Mouse (Mus musculus) small intestine, adult 2 months (tissue): ENCODE measurements at regions not wholly inside any gene's neighbourhood (a gene's known extent, or its start where the extent isn't known, plus 50 kb on each side); places are given as distances from the start of the nearest gene placed in this dataset.

Experiments
- H3K27ac ChIP-seq: fragments of 200-500 bp; 2 replicates; pipeline ENCODE4 v1.5.1; 2012; ENCODE audit warnings: low read depth, low read length, control low read depth, inconsistent platforms; ENCODE audit not compliant: insufficient read depth
- H3K27me3 ChIP-seq: fragments of 200-500 bp; 2 replicates; pipeline ENCODE4 v1.6.1; 2012; ENCODE audit warnings: mild to moderate bottlenecking, moderate library complexity, low read length, inconsistent platforms; ENCODE audit not compliant: control insufficient read depth, insufficient read depth
- H3K36me3 ChIP-seq: fragments of 200-500 bp; 2 replicates; pipeline ENCODE4 v1.6.1; 2012; ENCODE audit warnings: mild to moderate bottlenecking, low read length, control low read depth, inconsistent platforms; ENCODE audit not compliant: control insufficient read depth, insufficient read depth
- H3K4me1 ChIP-seq: fragments of 200-500 bp; 2 replicates; pipeline ENCODE4 v1.6.1; 2012; ENCODE audit warnings: low read length, inconsistent platforms, mixed read lengths; ENCODE audit not compliant: control insufficient read depth, insufficient read depth, insufficient read length
- H3K4me3 ChIP-seq: fragments of 200-500 bp; 2 replicates; pipeline ENCODE4 v1.5.1; 2012; ENCODE audit warnings: low read depth, mild to moderate bottlenecking, control low read depth, inconsistent platforms, low read length, moderate library complexity
- CTCF ChIP-seq: fragments of 200-500 bp; IDR thresholded peaks from 2 replicates; pipeline ENCODE4 v1.5.1; 2012; ENCODE audit warnings: low read depth, mild to moderate bottlenecking, control low read depth, inconsistent platforms, low read length, moderate library complexity, mixed read lengths; ENCODE audit not compliant: insufficient replicate concordance, insufficient read length; ENCODE audit errors: extremely low read depth
- POLR2A ChIP-seq: fragments of 200-500 bp; IDR thresholded peaks from 2 replicates; pipeline ENCODE4 v1.6.1; 2012; ENCODE audit warnings: low read depth, mild to moderate bottlenecking, control low read depth, inconsistent platforms, low read length, moderate library complexity
- whole genome bisulfite sequencing: fragments of 180-500 bp; shearing (Covaris S2); methylation state at CpG from one replicate; pipeline ENCODE4 v1.1.7; 2018; 5-methylcytosine and 5-hydroxymethylcytosine counted together

- Histone ChIP-seq H3K4me1 (no peaks in the 10 kb centered on the region), H3K27ac (no peak overlapping the region), H3K27me3 (no peaks in the 10 kb centered on the region), H3K36me3 (no peaks in the 10 kb centered on the region), H3K4me3 (no peak overlapping the region)
- TF ChIP-seq CTCF (no peak), POLR2A (no peak)
- 51% methylated on average over 3 of the region's 3 CpGs for WGBS
These were observed 96.9 kb upstream of the Col1a2 start for GRCm38 (mm10) chr6:4407748-4408147.

DNA sequence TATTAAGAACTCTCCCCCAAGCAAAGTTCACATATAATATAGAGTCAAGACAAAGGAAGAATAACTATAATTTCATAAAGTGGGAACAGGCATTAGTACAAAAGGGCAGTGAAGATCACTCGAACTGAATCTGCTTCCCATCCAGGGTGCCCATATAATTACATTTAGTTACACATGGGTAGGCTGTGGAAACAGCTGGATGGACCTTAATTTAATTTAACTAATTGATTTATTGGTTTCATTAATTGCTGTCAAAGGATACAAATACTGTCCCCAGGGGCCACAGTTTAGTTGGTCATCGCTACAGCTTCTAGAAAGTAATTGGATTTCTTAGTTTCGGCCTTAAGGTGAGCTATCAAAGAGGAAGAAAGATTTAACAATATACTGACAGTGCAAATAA is 91.4 kb upstream of the Col1a2 start:
- Histone ChIP-seq H3K27ac (no peak overlapping the region), H3K27me3 (no peaks in the 10 kb centered on the region), H3K4me3 (no peak overlapping the region), H3K36me3 (no peaks in the 10 kb centered on the region), H3K4me1 (no peaks in the 10 kb centered on the region)
- TF ChIP-seq CTCF = no peak
- TF ChIP-seq POLR2A = no peak
- 75% methylated on average over 3 of the region's 3 CpGs for WGBS

GRCm38 (mm10) chr6:4414166-4414565 is 90.4 kb upstream of the Col1a2 start:
- TF ChIP-seq POLR2A = no peak
- TF ChIP-seq CTCF = peak; percentile 36; the same call in 1 of the 2 replicates
- no peak overlapping the region for H3K27ac ChIP-seq
- H3K36me3 ChIP-seq = no peaks in the 10 kb centered on the region
- no peak overlapping the region for H3K4me3 ChIP-seq
- no peaks in the 10 kb centered on the region for H3K27me3 ChIP-seq
- WGBS = 42% methylated on average over 6 of the region's 6 CpGs
- no peaks in the 10 kb centered on the region for H3K4me1 ChIP-seq

- 84% methylated on average over 7 of the region's 7 CpGs for WGBS
- Histone ChIP-seq H3K36me3 (no peaks in the 10 kb centered on the region), H3K27ac (no peak overlapping the region), H3K27me3 (no peaks in the 10 kb centered on the region), H3K4me3 (no peak overlapping the region), H3K4me1 (no peaks in the 10 kb centered on the region)
- TF ChIP-seq CTCF (no peak), POLR2A (no peak)
These were observed 89.4 kb upstream of the Col1a2 start for GRCm38 (mm10) chr6:4415206-4415605.

GRCm38 (mm10) chr6:4417247-4417709 is 87.3 kb upstream of the Col1a2 start:
- no peaks in the 10 kb centered on the region for H3K27me3 ChIP-seq
- no peak for TF ChIP-seq POLR2A
- no peak for TF ChIP-seq CTCF
- no peak overlapping the region for H3K4me3 ChIP-seq
- H3K27ac ChIP-seq = no peak overlapping the region
- H3K36me3 ChIP-seq = no peaks in the 10 kb centered on the region
- 39% methylated on average over 6 of the region's 6 CpGs for WGBS
- no peaks in the 10 kb centered on the region for H3K4me1 ChIP-seq

DNA sequence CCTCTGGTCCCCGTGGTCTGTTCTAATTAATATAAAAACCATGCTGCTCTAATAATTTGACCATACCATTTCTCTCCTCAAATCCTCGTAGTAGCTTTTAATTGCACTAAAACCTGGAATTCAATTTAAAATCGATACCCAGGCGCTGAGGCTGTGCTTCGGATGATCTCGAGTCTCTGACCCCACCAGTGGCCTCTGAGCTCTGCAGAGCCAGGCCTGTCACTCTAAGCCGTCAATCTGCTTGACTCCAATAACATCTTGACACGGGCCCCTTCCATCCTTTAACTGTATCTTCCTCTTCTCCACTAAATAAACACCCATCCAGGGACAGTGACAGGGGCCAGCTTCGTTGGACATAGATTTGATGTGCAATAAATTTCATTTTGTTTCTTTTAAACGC is 86.2 kb upstream of the Col1a2 start:
- Histone ChIP-seq H3K4me3 (no peak overlapping the region), H3K27ac (peak overlapping the region; percentile 41), H3K36me3 (no peaks in the 10 kb centered on the region), H3K27me3 (no peaks in the 10 kb centered on the region), H3K4me1 (no peaks in the 10 kb centered on the region)
- TF ChIP-seq CTCF (no peak), POLR2A (no peak)
- 67% methylated on average over 10 of the region's 10 CpGs for WGBS

- peak overlapping the region; percentile 41 for H3K27ac ChIP-seq
- no peak overlapping the region for H3K4me3 ChIP-seq
- no peaks in the 10 kb centered on the region for H3K27me3 ChIP-seq
- 49% methylated on average over 5 of the region's 5 CpGs for WGBS
- no peaks in the 10 kb centered on the region for H3K36me3 ChIP-seq
- H3K4me1 ChIP-seq = no peaks in the 10 kb centered on the region
- no peak for TF ChIP-seq CTCF
- no peak for TF ChIP-seq POLR2A
These were observed 85.7 kb upstream of the Col1a2 start for GRCm38 (mm10) chr6:4418941-4419351.

GRCm38 (mm10) chr6:4421466-4421865 is 83.1 kb upstream of the Col1a2 start:
- Histone ChIP-seq H3K4me1 (no peaks in the 10 kb centered on the region), H3K4me3 (no peak overlapping the region), H3K36me3 (no peaks in the 10 kb centered on the region), H3K27ac (no peak overlapping the region), H3K27me3 (no peaks in the 10 kb centered on the region)
- TF ChIP-seq POLR2A = no peak
- TF ChIP-seq CTCF = no peak
- WGBS = 86% methylated on average over 7 of the region's 7 CpGs
